Mouse (Mus musculus): ENCODE results near the gene Disp3.

The Disp3 gene

DNA sequence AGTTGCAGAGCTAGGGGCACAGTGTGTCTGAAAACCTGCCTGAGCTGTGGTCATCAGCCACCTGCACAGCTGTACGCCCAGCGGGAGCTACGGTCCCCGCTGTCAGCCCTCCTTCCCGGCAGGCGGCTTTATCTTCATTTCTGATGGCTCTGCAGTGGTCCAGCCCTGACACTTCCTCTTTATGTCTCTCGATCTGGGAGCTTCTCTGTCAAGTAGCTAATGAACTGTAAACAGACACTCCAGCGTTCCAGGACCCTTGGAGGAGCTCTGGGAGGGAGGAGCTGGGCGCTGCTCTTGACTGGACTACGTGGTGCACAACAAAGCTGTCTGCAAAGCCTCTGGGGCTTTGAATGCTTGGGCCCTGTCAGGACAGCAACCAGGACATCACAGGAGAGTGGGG lies 67.1 kb downstream of the Disp3 start:
- no peak for DNase-seq (ENCODE audit: low spot score in 2 of 2)

DNA sequence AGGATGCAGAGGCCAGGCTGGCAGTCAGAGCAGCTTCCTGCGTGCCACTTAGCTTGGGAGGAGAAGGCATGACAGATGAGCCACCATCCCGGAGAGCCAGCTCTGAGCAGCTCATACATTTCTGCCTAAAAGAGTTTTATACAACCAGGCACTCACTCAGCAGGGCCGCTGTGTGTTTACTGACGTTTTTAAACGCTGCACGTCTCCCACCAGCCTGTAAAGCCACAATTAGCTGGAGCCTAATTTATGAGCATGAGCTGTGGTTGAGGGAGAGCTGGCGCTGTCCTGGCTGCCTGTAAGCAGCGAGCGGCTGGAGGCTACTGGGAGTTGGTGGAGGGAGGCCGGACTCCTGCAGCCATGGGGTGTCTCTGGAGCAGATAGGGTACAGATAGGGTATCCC lies 69.5 kb downstream of the Disp3 start:
- no peak for DNase-seq (ENCODE audit: low spot score in 2 of 2)

DNA sequence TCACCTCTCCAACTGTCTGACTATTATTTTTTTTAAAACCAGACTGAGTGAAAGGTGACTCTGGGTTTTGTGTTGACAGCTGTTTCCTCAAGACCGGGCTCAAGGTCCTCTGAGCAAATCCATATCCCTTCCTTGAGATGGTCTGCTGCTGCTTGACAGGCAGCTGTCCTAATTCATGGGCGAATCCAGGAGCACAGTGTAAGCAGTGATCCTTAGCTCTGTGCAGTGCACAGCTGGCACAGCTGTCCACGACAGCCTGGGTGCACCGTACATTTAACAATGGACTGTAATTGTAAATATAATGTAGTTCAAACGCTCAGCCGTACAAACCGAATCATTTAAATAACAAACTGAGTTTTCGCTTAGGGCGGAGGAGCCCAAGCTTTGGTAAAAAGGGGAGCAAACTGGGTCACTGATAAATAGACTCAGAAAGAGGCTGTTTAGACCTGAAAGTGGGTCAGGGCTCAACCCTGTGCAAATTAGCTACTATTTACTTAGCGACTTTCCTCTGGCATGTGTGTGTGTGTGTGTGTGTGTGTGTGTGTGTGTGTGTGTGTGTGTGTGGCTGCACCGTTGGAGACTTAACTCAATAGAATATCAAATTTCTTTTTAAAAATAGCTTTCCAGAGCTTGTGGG lies 72.4 kb downstream of the Disp3 start:
- no peak for DNase-seq (ENCODE audit: low spot score in 2 of 2)

DNA sequence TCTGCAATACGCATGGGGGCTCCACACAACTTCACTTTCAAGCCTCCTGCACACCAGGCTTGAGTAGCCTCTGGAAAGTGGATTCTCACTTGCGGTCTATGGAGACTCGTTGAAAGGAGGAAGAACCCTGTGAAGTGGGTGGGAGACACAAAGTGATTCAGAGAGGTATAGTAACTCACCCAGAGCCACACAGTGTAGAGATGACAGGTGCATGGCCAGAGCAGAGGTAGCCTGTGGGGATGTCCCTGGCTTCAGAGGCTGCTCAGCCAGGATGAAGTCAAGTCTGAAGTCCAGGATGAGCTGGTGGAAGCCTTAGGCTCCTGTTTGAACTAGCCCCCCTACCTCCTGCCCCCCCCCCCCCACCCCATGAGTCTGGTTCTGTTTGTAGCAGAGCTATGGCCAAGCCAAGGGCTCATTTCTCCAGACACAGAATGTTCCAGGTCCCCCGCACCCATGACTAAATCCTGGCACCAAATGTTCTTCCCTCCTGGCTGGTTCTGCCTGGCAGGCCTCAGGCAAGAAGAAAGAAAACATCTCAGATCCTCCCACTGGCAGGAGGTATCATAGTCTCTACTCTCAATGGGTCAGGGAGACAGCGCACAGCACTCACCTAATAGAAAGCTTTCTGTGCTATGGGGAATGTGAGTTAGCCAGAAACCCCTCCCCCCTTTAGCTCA lies 73.2 kb downstream of the Disp3 start:
- DNase-seq (ENCODE audit: low spot score in 2 of 2), result no peak

DNA sequence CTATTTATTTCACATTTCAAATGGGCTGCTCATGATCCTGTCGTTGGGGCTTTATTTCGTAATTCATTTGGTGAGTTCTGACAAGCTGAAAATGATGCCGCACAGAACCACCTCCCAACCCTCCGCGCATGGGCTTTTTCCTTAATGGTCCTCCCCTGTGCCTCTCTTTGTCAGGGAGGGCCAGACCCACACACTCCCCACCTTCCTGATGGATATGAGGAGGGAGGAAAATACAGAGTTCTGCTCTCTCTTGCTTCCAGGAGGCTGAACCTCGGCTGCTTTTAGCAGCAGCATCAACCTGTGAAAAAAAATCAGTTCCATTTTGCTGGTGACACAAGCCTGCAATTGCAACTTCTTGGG lies 82.9 kb downstream of the Disp3 start:
- no peak for DNase-seq (ENCODE audit: low spot score in 2 of 2)

DNA sequence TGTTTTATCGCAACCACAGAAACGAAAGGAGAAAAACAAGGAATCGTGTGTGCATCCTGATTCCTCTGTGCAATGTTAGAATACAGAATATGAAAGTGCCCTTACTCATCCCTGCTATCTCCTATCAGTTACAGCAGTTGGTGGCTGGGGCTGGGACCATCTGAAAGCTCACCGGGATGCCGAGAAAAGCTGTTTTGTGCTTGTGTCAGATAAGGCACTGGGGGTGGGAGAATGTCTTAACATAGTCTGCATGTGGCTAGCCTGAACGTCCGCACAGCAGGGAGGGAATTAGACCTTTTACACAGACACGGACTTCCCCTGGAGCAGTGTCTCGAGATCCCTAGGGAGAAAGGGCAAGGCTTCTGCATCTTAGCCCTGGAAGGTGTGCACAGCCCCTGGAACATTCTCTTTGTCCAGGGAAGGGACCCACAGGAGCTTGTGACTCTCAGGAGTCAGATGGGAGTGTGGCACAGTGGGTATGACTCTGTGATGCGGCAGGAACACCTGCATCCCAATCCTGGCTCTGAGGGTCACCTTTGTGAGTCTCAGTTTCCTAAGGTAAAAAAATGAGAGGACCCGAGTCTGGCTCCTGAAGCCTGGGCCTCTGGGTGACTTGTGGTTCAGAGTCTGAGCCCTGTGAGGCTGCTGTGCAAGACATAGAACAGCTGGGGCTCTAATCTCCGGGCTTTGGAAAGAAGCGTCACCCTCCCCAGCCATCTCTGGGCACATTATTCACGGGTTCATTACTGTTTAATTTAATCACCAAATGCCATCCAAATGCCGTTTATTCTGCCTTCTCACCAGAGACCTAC lies 83.5 kb downstream of the Disp3 start:
- DNase-seq (ENCODE audit: low spot score in 2 of 2), result peak; percentile 28 to 37

DNA sequence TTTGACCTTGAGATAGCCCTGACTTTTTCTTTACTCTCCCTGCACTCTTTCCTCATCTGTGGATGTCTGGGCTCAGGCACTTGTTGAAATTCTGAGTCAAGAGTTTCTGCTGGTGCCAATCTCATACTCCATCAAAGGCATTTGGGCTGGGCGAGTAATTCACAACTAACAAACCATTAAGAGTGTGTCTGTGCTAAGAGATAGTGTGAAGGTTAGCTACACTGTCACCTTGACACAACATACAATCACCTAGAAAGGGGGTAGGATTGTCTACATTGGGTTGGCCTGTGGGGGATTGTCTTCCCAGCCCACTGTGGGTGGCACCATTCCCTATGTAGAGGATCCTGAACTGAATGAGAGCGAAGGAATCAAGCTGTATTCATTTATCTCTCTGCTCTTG lies 84.2 kb downstream of the Disp3 start:
- DNase-seq (ENCODE audit: low spot score in 2 of 2), result no peak

DNA sequence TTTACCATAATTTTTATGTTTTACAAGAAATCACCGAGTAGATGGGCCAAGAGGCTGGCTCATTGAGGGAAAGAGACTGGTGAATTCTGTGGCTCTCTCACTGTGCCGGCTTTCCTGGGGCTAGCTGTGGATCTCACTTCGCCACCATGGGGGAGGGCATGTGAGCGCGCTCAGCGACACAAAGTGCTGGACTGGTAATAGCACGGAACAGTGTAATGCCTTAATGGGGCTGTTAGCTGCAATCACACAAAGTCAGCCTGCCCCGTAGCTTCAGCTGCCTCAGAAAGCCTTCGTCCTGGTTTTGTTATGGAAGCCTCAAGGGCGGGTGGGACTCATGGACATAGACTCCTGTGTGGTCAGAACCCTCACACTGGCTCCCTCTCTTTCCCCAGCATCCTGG lies 89.0 kb downstream of the Disp3 start:
- no peak for DNase-seq (ENCODE audit: low spot score in 2 of 2)

DNA sequence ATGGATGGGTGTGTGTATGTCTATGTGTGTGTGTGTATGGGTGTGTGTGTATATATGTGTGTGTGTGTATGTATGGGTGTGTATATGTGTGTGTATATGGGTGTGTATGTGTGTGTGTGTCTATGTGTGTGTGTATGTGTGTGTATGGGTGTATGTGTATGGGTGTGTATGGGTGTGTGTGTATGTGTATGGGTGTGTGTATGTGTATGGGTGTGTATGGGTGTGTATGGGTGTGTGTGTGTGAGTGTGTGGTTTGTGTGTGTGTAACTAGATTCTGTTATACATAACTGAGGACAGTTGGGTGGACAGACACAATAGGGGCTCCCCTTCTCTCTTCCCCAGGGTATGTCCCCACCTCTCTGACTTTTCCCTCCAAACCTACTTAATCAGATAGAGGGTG lies 93.4 kb downstream of the Disp3 start:
- no peak for DNase-seq (ENCODE audit: low spot score in 2 of 2)

DNA sequence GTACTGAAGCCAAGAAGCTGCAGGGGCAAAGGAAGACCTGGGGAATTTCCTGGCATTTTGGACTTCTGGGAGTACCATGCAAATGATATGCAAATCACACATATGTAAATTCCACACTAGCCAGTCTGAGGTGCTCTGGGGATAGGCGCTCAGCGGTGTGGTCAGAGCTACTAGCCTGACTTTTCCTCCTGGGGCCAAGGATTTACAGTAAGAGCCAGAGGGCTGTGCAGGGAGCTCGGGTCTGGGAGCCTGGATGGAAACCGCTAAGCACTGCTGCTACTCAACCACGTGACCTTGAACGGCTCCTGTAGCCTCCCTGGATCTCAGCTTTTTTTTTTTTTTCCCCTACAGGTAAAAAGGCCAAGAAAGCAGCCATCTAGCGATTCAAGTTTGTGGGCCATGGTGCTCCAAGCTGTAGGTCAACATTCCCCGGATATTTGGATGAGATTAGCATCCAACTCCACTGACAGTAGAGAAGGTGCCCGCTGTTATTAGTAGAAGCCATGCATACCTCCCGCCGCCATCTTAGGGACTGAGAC lies 95.0 kb downstream of the Disp3 start:
- DNase-seq (ENCODE audit: low spot score in 2 of 2), result no peak
